Mouse (Mus musculus): Measurements from ENCODE around the gene Barhl1.

DNA sequence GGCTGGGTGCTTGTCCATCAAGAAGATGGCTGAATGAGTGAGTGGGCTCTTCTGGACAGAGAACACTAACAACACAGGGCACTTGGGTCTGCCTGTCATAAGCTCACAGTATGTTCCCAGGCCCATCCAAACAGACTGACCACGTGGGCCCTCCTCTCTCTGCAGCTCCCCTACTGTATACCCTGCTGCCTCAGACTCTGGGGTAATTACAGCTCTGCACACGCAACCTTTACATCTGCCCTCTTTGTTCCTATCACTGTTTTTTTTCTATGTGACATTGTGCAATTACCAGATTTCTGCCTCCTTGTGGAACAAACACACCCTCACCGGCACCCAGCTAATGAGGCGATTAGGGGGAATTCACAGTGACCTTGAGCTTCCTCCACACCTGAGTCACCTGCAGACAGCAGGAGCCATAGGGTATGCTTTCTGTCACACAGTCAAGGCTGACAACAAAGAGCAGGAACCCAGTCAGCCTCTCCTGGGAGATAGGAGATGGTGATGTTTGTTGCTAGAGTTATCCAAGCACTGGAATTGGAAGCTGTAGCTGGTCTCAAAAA lies 19.0 kb downstream of the Barhl1 start:
- TF ChIP-seq MAFK (IDR thresholded peaks at IDR 0.05; ENCODE audit: insufficient read depth, low read depth, low read length) (no peak), ZC3H11A (IDR thresholded peaks at IDR 0.05; ENCODE audit: borderline replicate concordance, low read depth, low read length) (no peak), CHD2 (IDR thresholded peaks at IDR 0.05; ENCODE audit: low read depth, low read length) (no peak)

Measured in ES-E14 (cell line).